Mouse (Mus musculus): ENCODE measurements at regions not wholly inside any gene's neighbourhood (a gene's known extent, or its start where the extent isn't known, plus 50 kb on each side); places are given as distances from the start of the nearest gene placed in this dataset.

DNA sequence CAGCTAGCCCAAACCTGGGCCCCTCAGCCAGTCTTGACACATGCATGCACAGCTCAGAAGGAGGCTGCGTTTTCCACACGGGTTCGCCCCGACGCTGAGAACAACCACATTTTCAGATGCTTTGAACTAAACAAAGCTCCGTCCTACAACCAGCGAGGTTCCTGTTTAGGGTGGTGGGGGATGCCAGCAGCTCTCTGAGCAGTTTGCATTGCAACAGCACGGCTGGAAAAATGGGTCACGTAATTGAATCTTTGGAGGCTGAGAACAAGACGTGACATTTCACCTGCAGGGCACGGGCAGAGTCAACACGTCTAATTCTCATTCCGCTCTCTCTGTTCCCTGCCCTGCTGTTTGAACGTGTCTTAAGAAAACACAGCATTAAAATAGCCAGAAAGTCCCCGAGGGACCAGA, 119.2 kb downstream of the Syk start:
- DNase-seq = no peak

DNA sequence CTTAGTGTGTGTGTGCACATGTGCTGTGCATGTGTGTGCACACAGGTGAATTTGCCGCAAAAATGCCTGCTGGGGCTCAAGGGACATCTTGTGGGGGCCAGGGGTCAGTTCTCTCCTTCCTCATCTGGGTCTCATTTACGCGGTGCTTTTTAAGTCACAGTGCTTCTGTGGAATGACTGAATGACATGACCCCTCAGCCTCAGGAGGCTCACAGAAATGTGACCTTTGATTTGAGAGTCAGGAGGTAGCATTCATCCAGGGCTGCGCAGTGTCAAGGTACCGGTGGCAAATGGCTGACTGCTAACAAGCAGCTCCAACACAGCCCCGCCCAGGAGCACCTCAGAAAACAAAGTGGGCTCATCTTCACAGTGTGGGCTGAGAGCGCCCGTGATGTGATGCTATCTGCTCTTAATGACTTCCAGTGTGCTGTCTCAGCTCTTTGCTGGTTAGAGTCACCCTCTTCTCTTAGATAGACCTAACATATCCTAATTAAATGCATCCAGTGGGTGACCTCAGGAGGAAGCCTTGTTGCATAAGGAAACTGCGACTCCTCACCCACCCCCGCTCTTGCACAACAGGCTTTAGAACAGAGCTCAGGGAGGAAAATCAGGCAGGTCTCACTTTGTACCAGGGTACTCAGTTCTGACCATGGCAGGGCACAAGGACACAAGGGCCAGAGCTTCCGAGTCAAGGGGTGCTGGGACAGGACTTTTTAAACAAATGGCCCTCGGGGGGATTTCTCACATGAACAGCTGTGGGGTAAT, 120.6 kb downstream of the Syk start:
- DNase-seq = no peak

DNA sequence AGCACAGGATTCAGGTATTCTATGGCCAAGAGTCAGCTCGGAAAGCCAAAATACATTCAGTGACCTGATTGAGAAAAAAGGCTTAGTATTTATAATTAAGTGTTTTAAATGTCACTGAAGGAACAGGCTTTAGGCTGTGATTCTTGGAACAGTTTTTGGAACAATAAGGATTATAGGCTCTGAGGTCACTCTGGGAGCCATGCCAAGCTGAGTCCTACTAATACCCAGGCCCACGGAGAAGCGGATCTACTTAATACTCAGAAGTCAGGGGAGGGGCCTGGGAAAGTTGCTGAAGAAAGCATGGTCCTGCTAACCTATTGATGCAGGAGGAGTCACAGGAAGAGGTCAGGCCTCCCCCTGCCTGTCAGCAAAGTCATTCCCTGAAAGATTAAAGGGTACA, 121.7 kb downstream of the Syk start:
- DNase-seq = no peak

DNA sequence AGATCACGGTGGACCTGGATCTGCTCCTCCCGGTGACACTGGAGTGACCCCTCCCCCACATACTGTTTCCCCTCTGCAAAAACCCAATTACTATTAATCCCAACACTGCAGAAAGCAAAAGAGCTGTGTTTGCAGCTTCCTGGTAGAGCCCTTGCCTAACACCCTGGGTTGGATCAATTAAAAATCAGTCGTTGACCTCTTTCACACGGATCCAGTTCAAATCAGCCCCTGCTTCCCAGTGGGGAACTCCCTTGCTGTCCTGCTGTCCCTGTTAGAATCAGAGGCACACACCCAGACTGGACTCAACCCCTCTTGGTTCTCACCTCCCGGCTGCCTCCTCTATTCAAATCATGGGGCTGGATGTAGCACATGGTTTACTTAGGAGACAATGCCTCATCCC, 126.6 kb downstream of the Syk start:
- DNase-seq = no peak

DNA sequence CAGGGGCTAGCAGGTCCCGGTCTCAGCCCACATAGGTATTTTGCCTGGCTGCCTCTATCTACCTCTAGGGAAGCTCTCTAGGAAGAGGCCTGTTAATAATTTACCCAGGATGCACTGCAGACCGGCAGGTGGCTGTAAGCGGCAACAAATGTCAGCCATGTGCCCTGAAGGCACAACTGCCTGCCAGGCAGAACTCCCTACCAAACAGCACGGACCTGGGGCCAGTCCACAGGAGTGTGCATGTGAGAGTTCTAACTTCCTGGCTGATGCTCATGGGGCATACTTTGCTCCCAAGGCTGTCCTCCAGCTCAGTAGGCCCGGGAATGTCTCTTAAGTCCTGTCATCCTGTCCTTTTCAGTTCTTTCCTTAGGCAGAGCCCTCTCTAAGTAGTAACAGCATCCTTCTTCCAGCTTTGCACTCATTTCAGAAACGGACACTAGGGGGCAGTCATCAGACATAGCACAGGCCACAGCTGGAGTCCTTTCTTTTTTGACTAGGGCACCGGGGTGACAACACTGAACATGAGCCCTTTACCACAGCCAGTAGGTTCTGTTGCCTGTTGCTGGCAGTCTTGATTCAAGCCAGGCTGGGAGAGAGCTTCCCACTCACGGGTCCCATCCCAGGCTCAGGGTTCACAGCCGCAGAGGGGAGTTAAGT, 128.9 kb downstream of the Syk start:
- DNase-seq = peak; percentile 71

DNA sequence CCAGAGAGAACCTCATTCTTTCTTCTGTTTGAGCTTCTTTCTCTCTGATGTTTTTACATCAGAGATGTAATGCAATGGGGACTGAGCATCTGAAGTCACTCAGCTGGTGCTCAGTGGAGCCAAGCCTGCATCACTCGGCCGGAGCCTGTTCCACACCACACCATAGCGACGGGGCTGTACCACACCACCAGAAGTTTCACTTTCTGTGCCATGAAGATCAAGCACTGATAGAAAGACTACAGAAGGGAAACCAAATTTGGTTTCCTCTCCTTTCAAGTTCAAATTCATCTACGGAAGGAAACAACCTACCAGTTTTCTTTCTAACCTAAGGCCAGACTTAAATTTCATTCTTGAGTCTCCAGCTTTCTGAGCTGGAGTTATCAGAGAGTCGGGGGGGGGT, 138.5 kb downstream of the Syk start:
- no peak for DNase-seq

DNA sequence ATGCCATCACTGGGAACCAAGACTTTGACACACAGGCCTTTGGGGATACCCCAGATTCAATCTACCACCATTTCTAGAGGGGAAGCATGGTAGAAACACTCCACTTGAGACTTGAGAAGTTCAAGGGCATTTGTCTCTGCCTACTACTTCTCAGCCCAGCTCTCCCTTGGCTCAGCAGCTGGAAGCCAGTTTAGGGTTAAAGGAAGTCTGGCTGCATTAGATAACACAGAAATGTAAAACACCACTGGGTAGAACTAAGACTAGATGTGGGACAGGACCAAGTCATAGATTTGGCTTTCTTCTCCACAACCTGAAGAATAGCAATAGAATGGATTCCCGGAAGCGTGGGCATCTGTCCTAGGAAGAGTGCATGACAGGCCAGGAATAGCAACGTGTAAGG, 139.7 kb downstream of the Syk start:
- no peak for DNase-seq

DNA sequence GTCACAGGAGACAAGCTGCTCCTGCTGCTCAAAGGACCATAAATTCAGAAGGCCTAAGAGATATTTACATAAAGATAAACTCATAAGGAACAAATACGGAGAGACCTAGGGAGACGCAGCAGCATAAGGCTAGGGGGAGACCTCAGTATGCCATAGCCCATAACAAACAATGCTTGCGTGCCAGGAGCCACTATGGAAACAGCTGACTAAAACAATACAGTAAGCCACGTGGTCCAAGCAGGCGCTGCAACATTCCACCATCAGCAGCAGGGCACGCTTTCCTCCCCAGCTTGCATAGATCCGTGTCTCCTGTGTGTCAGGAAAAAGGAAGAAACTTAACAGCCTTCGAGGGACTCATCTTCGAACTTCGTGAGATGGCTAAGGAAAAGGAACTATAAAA, 143.1 kb downstream of the Syk start:
- no peak for DNase-seq

DNA sequence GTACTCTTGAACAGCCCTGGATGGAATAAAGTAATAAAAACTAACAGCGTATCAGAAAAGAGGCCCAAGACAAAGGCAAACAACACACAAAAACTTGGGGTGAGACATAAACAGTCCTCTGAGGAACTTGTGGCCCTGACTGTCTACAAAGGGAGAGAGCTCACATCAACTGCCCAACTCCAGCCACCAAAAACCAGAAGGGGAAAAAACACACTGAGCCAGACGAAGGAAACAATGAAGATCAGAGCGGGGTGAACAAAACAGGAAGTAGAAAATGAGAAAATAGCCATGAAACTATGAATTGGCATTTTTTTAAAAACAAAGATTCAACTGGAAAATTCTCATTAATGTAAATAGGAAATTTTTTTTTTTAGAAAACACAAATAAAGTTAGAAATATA, 143.6 kb downstream of the Syk start:
- no peak for DNase-seq

DNA sequence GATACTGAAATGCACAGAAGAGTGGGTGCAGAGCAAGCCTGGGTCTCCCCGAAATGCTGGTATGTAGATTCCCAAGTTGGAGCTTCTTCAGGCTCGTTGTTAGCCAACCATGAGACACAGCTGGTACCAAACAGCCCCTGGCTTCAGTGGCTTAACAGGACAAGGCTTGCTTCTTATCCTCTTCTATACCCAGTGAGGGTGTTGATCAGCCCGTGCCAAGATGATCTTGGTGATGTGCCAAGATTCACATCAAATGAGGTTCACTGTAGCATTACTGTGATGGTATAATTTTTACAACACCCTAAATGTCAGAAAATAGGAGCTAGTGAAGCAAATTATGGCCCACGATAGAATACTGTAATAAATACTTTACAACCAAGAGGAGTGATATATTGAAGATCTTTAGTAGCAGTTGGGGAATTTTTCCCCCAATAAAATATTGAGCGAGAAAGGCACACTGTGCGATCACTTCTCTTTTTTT, 152.5 kb downstream of the Syk start:
- no peak for DNase-seq

DNA sequence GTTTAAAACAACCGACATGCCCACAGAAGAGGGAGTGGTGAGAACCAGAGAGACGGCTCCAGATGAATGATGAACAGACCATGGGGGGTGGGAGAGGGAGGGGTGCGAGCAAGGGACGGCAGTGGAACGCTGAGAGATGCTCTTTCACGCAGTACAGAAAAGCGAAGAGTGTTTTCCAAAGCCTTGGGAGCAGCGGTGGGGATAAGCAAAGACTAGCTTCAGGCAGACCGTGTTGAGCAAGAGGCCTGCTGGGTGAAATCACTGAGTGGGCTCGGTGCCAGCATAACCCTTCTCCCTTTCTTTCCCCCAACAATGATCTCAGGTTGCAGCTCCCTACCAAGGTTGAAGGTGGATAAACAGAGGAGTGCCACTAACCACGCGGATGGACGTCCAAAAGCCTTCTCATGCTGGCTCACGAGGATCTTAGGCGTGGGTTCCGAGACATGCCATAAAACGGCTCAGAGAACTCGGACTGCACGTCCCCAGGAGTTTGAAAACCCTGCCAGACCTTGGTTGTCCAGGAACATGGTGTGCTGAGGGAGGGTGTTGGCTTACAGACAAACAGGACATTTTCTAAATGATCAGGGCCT, 153.1 kb downstream of the Syk start:
- peak; percentile 11 for DNase-seq

DNA sequence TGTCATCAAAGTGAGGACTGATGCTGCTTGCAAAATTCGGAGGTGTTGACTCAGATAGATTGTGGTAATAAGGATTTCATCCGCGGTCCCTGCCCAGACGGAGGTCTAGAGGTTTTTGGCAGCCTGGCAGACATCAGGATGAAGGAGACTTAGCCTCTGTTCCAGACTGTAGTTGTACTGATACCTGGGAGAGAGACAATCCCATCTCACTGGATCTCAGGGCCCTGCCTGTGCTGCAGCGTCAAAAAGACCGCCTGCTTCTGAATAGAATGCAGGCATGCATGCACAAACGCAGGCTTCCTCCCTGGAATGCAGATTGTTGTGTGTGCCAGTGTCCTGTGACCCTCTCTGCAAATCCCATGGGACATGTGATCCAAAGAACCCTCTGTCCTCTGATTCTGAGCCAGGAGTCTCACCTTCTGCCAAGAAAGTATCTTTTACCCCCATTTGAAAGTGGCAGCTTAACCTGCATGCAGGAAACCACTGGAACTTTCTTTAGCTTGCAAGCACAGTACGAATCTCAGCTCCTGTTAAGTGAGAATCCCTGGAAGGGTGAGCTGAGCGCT, 155.2 kb downstream of the Syk start:
- DNase-seq = no peak

DNA sequence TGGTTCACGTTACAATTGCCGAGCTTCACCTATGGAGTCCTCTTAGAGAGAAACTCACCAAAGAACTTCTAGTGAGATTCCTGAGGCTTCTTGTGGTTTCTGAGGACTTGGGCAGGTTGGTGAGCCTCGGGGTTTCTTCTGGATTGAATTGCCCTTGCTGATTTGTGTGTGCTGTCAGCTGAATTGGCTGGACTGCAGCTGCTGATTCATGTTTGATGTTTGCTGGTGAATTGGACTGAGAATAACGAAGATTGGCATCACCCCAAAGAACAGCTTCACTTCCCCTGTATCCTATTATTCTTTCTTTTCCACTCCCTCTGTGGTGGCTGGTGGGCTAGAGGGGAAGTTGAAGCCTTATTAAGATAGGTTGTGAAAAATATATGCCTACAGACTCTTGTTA, 158.4 kb downstream of the Syk start:
- DNase-seq = no peak

DNA sequence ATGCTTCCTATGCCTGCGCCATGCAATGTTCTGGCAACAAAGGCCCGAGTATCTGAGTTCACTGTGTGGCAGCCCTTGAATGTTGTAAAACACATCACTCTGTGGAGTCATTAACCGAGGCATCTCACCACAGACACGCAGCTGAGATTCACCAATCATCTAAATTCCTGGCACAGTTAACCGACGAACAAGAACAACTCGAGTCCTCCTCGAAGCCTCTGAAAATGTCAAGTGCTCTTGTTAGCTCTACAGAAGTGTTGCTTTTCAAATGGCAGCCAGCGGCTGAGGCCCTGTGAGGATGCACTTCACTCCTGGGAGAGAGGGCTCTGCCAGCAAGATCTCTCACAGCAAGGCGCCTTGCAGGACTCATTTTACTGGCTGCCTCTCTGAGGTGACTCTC, 173.0 kb downstream of the Syk start:
- DNase-seq = no peak

DNA sequence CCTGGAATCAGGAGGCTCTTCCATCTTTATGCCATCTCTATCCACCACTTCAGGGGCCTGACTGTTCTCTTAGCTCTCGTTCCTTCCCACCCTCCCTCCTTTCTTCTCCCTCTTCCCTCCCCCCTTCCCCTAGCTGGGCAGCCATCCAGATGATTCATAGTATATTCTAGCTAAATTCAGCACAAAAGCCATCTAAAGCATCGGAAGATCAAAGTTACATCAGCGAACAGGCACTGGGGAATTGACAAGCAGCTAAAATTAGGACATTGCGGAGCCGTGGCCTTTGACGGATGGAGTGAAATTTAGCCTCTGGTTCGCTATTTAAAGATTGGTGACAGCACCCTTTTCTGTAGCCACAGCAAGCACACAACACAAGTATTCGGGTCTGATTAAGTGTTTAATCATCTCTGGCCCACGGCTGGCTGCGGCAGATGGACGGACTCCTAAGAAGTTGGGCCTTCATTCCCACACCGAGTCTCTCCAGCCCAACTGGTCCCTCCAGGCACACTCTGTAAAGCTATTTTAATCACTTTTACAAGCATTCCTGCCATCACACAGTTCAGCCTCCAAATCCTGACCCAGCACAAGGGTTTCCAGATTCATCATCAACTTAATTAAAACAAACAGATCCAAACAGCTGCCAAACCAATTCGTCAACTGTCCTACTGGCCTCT, 163.8 kb downstream of the Auh start:
- DNase-seq = peak; percentile 12

DNA sequence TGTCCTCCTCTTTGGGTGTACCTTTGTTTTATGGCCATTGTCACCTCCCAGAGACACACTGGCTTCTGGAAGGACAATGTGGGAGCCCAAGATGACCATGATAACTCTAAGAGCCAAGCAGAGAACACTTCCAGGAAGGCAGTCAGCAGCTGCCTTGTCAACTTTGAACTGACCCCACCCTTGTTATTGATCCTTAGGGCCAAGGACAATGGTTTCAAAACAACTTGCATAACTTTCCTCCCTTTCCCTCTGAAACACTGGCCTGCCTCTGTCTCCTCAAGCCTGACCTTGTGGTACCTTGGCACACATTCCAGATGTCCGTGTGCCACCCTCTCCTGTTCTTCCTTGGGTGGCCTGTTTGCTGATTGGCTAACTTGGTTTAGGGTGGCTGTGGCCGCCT, 163.2 kb downstream of the Auh start:
- no peak for DNase-seq

DNA sequence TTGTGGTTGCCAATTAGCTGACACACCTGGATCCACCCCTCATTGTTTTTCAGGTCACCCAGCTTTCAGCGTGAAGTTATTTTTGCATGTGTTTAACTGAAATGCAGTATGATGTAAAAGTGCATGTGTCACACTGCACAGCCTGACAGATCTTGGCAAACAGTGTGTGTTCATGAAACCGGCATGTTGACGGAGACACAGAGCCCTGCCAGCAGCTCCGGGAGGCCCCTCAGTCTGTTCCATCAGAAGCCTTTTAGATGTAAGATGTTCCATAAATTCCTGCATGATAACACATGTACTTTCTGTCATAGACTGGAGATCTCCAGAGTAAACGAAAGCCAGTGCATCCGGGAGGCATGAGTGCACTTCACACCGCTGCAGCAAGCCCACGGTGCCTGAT, 159.5 kb downstream of the Auh start:
- DNase-seq = no peak

DNA sequence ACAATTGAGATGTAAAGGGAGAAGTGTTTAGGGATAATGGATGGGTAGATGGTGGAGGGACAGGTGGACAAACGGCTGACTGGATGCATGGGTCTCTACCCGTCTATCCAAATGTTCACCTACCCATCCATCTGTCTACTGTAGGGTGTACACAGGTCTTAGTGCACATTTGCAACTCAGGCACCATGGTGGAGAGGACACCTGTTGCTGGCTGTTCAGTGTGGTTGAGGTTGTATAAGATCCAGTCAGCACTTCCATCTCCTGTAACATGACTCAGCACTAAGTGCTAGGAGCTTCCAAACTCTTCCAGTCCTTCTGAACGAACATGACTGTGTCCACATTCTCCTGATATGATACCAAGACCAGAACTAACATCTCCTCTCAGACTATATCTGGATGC, 158.0 kb downstream of the Auh start:
- DNase-seq = no peak

DNA sequence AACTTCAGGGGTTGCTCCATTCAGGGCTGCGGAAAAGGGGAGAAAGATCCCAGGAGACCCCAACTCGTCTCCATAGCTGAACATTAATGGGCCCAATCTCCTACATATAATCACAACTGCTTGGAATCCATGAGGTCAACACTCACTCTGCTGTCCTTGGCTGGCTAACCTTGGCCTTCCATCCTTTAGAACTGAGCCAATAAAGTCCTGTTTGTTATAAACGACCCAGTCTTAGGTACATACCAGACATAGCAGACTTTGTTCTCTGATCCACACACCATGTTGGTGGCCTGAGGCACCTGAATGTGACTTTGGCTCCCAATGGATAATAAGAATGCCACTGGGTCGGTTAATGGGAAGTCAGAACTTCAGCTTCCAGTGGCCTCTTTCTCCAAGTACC, 157.4 kb downstream of the Auh start:
- DNase-seq = no peak

DNA sequence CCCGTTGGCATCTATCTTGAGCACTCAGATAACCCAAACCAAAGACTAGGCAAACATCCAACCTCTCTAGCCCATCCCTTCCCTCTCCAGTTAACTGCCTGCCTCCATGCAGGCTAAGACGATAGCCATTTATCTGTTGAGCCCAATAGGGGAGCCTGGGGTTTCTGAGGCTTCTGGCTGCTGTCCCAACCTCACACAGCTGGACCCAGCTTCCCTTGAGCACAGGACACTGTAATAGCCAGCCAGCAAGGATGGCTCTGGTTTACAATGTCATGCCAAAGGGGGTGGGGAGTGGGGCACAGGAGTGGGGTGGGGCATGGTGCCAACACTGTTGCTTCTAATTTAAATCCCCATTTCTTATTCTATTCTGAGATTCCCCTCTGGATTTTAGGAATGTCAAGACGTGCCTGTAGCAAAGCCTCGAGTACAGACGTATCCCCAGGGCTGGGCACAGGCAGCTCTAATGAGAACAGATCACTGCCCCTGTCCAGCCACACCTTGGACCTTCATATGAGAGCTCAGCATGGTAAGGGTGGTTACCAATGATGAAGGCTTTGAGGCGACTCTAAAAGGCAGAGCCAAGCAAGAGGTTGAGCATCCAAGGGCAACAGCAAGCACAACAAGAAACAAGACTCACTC, 152.0 kb downstream of the Auh start:
- DNase-seq = no peak

DNA sequence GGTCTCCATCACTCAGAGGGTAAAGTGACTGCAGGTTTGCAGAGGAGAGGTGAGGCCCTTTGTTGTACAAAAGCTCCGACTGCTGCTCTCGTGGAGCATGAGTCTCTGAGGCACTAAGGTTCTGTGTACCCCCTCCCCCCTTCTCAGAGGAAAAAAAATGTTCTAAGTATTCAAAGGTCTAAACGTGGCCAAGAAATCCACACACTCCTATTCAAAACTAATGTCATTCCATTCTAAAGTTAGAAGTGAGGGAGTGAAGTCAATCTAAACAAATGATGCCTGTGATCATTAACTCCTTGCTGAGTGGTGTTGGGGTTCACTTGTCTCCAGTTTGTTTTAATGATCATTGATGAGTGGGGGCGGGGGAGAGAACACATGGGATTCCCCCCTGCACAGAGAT, 150.6 kb downstream of the Auh start:
- no peak for DNase-seq
